21 mouse cellular contexts compared by ENCODE assay signal in genomic region chr1:188726937-188727336, GRCm38 (mm10).
"Had no signal": no experiment of that assay in that cellular context is flagged by ENCODE, and none has a peak within 500 bp of the region (broad histone marks: within the 10 kb centered on the region; RNA-seq: fewer than 3 reads in every experiment).

No protein-coding gene starts in this region.

- H3K4me3 ChIP-seq: layer of hippocampus, adult 2 months; left cerebral cortex, adult 2 months; liver, embryonic 13.5 days; midbrain, embryonic 15.5 days; neural tube, embryonic 12.5 days; neural tube, embryonic 15.5 days had no signal

- H3K9ac ChIP-seq: liver, embryonic 13.5 days; midbrain, embryonic 15.5 days; neural tube, embryonic 12.5 days; neural tube, embryonic 15.5 days had no signal

- H3K4me2 ChIP-seq: liver, embryonic 13.5 days; midbrain, embryonic 11.5 days; midbrain, embryonic 15.5 days; neural tube, embryonic 12.5 days; neural tube, embryonic 15.5 days had no signal

- DNase-seq: kidney, adult 18-20 months; kidney, adult 9 months; kidney, postnatal 25 days; layer of hippocampus, adult 9-11 months; layer of hippocampus, postnatal 36 days; liver, embryonic 13.5 days; lung, adult 2 months; lung, postnatal 14 days; lung, postnatal 4 days; right cerebral cortex, adult 18-20 months; right cerebral cortex, postnatal 14 days; right cerebral cortex, postnatal 4 days; thymus, postnatal 25 days had no signal

- H3K27me3 ChIP-seq: liver, embryonic 13.5 days; midbrain, embryonic 15.5 days; neural tube, embryonic 12.5 days had no signal

- H3K36me3 ChIP-seq: liver, embryonic 13.5 days; midbrain, embryonic 15.5 days; neural tube, embryonic 12.5 days; neural tube, embryonic 15.5 days had no signal

- H3K4me1 ChIP-seq: liver, embryonic 13.5 days; neural tube, embryonic 12.5 days had no signal

- H3K27ac ChIP-seq: layer of hippocampus, adult 2 months; left cerebral cortex, adult 2 months; liver, embryonic 13.5 days; midbrain, embryonic 15.5 days; neural tube, embryonic 12.5 days; neural tube, embryonic 15.5 days; stomach, postnatal 0 days had no signal

- ATAC-seq: intestine, embryonic 16.5 days; midbrain, embryonic 15.5 days had no signal

- H3K9me3 ChIP-seq: liver, embryonic 13.5 days; midbrain, embryonic 15.5 days; neural tube, embryonic 12.5 days; neural tube, embryonic 15.5 days had no signal
